Mouse (Mus musculus) ES-CJ7 (cell line): ENCODE data around the gene Tnfsf11.

Experiments used
- DNase-seq: peaks from one replicate; pipeline ENCODE4 v3.0.0; 2011; ENCODE audit warnings: low read depth, low spot score

The Tnfsf11 gene

DNA sequence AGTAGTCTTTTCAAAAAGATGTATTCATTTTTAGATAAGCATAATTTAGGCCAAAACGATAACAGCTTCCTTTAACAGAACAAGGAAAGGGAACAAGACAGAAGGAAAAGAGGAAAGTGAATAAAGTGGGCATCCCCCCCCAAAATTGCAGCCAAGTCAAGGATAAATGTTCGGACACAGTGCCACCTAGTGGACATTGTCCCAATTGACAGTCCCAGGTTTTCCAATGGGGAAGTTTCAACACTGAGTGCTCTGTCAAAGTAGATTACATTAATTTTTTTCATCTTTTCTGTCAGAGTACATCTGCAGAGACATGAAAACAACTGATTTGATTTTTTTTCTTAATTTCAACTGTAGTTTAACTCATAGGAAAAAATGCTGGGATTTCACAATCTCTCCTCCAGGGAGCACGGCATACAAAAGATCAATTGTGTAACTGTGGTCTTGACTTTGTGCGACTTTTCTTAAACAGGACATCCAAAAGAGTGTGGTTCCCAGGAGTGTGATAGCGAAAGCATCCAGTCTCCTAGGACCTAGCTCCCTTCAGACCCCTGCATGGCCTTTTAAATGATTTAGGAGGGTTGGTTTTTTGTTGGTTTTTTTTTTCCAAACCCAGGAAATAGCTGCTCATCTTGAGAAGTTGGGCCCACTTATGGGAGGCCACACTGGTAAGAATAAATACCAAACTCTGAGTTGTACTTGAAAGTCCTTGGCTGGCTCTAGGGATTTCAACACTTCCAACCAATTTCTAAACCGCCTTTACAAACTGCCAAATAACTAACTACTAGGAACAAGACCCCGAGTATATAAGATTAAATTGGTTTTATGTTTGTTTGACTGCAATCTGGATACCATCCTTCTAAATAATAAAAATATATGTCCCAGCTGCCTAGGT lies 19.7 kb downstream of the Tnfsf11 start:
- DNase-seq = peak; percentile 58

DNA sequence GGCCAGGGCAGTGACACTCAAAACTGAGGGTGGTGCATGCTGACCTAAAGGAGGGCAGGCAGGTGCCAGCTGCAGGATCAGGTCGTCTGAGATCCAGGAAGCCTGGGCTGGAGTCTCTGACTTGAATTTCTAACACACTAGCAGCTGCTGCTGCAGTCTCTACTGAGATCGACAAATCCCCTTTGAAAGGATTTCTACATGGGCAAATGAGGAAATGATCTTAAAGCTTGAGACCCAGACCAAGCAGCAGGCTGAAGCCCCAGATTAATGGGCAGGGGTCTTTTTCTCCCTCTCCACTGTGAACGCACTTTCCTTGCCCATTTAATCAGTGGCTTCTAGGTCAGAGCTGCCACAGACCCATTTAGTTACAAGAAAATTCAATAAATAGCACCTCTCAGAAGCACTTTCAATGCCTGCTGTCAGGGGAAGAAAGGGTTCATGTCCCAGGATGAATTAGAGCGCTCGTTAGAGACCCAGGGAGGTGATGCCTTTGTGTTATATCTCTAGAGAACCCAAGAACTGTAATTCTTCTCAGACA lies 21.8 kb downstream of the Tnfsf11 start:
- no peak for DNase-seq

DNA sequence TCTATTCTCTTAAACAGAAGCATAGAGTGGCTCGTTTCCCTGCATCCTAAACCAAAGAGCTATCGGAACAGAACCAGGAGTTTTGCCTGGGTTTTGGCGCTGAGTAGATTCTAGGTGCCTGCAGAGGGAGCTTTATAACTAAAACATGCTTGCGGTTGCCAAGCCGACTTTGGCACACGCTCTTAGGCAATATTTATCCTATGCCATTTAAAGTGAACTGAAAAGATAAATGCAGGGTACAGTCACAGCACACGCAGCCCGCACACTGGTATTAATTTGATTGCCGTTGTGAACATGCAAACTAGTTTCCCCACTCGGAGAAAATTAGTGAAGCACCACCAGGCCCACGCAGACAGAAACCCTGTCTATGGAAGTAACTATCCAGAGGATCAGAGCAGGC lies 25.4 kb downstream of the Tnfsf11 start:
- DNase-seq = no peak

DNA sequence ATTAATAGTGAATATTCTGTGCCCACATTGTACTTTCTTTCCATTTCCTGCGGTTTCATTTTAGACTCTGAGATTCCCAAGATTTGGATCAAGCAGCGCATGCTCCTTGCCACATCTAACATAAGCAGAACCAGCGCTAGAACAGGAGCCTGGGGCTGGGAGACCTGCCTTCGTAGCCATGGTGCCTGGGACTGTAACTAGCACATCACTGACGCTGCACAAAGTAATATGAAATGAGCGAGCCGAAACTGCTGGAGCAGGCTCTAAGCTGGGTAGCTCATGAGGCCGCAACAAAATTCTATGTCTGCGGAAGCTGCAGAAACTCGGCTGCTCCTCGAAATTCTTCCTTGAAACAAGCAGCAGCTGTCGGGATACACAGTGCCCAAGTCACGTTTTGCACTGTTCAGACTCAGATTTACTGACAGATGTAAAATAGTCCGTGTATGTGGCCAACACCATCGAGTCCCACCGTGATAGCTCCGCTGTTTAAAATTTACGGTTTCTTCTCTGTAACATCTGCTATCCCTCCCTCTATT lies 31.4 kb downstream of the Tnfsf11 start:
- no peak for DNase-seq

DNA sequence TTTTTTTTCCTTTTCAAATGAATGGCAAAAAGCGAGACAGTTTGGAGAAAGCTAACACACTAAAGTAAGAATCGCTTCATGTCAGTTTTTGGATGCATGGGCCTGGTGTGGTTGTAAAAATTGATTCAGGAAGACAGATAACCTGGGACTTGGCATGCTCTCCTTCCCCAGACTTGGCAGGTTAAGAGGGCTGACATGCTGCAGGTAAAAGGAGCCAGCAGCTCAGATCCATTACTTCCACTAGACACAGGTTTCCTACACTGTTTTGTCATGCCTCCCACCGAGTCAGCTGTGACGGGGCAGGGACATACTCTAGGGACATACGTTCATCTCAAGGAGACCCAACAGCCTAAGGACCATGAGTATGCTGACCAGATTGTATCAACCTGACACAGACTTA lies 33.0 kb downstream of the Tnfsf11 start:
- no peak for DNase-seq

DNA sequence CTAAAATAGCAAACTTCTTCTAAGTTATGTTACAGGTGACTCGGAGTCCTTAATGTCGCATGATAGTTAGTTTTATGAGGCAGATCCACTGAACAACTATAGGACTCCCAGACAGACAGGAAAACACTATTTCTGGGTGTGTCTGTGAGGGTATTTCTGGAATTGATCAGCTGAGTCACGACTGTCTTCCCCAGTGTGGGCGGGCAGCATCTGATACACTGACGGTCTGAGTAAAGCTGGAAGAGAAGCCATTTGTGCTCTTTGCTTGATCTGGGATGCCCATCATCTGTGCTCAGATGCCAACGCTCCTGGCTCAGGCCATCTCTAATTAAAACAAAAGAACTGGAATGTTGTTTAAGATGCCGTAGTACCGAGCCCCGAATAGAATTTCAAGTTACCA lies 33.7 kb downstream of the Tnfsf11 start:
- DNase-seq = no peak

DNA sequence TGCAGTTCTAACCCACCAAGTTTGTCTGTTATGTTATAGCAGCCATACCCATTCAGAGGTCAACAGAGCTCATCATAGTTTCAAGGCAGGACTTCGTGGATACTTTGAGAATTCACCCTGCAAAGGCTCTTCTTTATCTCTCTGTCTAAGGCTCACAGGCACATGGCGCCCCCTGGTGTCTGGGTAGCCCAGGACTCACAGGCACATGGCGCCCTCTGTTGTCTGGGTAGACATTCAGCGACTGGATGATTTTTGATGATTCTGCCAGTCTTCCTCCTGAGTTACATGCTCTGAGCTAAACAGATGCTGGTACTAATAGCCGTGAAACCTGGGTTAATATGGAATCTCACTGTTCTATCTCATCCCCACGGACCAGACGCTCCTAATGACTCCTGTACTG lies 34.3 kb downstream of the Tnfsf11 start:
- peak; percentile 79 for DNase-seq

DNA sequence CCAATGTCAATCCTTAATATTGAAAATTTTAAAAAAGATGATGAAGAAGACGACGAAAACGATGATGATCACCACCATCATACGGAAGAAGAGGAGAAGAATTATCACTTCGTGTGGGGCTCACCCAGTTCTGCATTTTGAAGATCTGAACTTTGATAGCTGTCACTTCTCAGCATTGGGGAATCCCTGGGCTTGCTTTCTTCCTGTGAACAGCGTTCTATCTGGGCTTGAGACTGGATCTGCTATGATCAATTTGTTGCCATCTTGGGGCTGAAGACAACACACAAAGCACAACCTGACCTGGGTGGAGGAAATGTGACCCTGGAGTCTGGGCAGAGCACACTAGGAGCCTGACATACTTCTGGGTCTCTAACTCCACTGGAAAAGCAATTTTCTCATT lies 43.0 kb downstream of the Tnfsf11 start:
- DNase-seq = no peak

DNA sequence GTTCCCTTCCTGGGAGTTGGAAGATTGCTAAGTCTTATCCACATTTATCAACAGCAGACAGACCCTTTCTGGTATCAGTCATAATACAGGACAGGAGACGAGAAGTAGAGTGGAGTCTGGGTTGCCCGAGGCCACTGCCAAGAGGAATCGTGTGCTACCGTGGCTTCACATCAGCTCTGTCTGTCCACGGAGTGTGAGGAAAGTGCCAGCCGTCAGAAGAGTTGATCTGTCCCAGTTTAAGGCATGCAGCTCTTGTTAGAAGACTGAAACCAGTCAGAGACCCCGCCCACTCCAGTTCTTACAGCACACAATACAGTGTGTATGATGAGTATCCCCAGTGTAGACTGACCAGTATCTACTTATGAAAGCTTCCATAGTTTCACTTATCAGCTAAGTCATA lies 45.2 kb downstream of the Tnfsf11 start:
- DNase-seq = no peak

DNA sequence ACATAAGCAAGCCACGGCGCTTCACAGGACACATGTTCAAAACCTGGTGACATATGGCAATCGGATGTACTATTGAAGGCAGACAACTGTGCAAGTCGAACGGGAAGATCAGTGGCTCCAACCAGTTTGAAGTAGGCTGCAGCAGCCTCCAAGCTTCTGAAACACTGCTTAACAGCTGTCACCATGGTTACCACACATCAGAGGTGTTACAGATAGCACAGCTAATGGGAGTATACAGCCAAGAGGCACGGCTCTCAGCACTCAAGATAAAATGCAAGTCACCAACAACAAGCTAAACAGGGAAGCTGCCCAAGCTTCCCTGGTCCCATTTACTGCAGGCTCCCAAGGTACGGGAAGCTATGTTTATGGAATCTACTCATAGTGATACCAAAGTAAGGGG lies 46.6 kb downstream of the Tnfsf11 start:
- DNase-seq = no peak

DNA sequence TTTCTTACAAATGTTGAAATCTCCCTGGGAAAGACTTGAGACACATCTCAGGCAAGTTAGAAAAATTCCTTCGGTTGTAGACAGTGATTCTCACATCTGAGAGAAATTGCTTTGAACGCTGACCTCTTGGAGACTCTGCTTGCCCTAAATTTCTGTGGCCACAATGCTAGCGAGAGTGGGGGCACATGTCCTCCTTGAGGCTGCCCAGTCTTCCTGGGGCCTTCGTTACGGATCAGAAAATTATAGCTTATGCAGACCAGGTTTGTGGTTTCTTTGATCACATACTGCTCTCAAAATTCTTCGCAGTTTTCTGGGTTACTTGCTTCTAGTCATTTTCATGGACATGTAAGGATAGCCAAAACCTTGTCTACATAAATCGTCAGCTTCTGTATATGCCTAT lies 53.8 kb downstream of the Tnfsf11 start:
- DNase-seq = no peak

DNA sequence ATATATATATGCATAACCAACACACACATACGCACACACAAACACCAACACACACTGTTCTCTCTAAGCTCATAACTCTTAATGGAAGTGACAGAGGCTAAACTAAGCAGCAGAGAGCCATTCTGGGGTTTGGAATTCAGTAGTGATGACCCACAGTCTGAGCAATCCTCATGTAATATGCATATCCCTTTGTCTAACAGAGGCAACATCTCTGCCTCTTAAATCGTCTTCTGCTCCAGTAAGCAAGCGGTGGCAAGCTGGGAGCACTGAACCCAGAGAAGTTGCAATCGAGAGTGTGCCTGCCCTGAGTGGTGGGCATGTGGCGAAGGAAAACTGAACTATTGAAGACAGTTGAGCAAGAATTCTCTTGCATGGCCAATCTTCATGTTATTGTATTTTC lies 61.2 kb downstream of the Tnfsf11 start:
- DNase-seq = no peak

DNA sequence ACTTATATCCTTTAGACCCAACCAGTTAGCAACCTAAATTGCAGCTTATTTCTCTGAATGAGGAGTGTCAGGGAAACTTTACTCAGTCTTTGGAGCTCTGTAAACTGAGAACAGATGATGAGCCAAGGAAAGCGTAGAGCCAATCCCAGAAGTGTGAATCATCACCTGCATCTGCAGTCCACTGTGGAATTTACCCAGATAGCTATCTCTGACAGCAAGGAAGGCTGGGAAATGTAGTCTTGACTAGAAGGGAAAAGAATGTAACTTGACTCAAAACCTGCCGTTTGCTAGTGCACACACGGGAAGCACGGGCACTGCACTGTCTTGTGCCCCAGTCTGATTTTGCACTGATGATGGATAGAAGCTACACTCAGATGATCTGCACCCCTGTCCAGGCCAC lies 63.0 kb downstream of the Tnfsf11 start:
- DNase-seq = peak; percentile 34

DNA sequence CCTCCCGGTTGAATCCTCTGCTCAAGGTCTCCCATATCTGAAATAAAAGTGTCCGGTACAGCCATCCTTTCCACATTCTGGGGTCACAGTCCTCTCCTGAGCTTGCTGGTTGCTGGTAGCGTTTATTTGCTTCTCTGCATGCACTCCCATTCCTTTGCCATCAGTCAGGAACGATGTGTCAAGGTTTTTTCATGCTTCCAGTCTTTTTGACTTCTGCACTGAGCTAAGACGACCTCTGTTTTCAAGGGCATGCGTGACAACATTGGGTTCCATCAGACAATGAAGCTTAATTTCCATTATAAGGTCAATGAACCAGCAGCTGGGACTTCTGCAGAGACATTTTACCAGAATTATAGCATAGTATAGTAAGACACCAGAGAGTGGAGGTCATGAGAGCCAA lies 68.5 kb downstream of the Tnfsf11 start:
- DNase-seq = no peak

DNA sequence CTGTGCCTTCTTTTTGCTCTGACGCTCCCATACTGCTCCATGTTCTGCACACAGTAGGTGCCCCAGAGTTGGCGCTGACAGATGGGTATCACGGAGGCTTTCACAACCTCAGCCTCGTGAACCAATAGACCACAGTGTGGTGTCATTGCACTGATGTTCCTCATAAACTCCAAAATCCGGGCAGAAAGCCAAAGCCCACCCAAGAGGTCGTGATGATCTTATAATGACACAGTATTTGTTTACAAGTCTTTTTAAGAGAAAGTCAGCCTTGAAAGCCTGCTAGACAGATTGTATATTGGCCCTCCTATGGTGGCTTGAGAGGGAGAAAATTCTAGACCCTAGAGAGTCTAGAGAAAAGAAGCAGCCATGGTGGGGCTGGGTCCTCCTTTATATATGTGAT lies 70.6 kb downstream of the Tnfsf11 start:
- DNase-seq = no peak

DNA sequence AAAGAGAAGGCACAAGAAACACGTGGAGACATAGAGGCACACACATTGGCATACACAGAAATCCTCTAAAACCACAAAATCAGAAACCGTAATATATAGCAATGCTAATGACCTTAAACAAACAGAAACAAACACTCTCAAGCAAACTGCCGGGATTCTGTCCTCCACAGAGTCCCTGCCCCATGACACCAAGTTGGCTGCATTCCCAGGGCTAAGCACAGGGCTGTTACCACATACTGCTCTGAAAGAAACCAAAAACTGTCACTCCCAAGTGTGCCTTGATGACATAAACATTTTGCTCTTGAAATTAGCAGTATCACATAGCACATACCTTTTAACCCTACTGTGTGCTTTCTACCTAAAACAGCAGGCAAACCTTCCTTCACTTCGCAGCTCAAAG lies 71.7 kb downstream of the Tnfsf11 start:
- DNase-seq = no peak

DNA sequence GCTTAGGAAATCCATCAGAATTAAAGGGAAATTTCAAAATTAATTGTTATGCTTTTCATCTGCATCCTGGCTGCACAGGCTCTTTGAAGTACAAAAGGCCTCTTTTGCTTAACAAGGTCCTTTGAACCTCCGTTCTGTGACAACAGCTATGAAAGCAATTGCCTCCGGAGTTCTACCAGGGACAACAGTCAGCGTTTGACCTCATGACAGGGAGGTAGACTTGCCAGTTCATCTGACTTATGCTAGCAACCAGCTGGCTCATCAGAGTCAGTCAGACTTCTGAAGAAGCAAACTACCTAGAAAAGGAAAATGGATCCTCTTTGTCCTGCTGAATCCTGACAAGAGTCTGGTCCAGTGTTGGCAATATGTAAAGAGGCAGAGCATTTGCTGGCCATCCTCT lies 72.5 kb downstream of the Tnfsf11 start:
- DNase-seq = no peak

DNA sequence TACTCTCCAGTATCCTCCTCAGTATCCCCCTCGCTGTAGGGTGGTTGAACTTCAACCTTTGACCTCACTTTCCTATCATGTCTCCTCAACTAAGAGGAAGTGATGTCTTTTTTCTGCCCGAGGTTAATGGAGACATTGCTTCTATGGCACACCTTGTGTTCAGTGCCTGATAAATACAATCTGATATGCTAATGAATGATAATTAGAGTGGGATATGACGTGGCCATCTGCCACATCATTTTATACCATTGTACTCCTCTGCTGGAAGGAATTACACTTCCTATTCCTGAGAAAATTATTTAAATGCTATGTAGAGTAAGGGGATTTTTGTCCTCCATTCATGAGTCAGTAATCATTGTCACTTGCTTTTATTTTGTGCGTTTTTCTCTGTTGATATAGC lies 78.8 kb downstream of the Tnfsf11 start:
- no peak for DNase-seq
